Mouse (Mus musculus): ENCODE measurements around the gene Ttll6. TPM values are rescaled to one million over a fixed set of nuclear protein-coding genes. Genes with fewer than 3 reads are reported as not detected.

The Ttll6 gene
- polyA plus RNA-seq, 1 experiment: not detected

DNA sequence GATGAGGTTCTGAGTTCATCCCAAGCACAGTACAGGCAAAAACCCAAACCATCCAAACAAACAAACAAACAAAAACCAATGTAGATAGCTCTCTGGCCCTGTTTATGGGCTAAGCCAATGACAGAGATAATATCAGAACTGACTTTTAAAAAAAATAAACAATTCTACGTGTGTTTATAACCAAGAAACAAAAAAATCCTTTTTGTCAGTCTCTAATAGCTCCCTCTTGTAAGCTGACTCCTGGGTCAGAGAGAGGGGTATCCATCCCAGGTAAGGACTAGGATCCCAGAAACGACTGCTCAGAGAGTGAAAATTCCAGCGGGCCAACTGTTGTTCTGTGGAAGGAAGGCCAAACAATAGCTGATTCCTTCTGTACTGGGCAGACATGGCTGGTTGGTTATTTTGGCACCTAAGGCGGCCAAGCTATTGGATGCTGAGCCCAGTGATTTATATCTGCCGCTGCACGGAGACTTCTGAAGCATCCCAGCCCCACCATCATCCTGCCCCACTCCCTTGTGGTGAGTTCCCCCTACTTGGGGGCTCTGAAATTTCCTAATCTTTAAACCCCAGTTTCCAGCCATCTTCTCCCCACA, 45.4 kb downstream of the Ttll6 start:
- no peak for TF ChIP-seq GATA1 (IDR thresholded peaks at IDR 0.05; ENCODE audit: low read length)

DNA sequence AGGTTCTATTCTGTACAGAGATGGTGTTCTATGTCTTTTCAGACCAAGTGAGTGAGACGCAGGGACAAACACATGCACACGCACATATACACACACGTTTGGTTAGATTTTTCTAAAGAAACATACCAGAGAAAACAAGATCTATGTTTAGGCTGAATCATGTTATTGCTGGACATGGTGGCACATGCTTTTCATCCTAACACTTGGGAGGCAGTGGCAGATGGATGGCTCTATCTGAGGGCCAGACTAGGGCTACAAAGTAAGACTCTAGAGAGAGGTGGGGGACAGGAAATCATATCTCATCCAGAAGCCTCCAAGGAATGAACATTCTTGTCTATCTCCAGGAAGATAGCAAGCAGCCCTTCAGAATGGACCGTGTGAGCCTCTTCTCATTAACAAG, 47.5 kb downstream of the Ttll6 start:
- TF ChIP-seq GATA1 (IDR thresholded peaks at IDR 0.05; ENCODE audit: low read length): no peak

DNA sequence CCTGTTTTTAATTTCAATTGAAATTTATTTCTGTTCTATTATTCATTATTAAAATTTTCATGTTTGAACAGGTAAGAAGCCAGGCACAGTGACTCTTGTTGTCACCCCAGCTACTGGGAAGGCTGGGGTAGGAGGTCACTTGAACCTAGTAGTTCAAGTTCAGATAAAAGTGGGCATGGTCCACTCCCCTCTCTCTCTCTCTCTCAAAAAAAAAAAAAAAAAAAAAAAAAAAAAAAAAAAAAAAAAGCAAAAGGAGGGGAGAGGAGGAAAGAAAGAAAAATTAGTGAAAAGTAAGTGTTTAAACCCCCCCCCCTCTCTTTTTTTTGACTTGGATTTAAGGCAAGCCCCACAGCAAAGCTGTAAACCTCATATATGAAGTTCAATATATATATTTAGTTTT, 50.6 kb downstream of the Ttll6 start:
- no peak for TF ChIP-seq GATA1 (IDR thresholded peaks at IDR 0.05; ENCODE audit: low read length)

DNA sequence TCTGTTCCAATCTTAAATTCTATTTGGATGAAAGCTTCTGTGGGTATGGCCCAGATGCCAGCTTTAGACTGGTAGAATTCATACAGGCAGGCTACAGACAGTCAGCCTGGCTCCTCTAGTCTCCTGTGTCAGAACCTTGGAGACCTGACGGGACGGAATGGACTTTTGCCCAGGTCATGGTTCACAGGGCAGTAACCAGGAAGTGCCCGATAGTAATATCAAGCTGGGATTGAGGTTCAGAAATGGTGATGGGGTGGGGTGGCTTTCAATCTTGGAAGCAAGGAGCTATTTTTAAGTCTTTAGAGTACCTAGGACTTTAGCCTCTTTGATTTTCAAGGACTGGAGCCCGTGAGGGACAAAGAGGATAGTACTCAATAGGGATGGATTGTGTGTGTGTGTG, 53.7 kb downstream of the Ttll6 start:
- no peak for TF ChIP-seq GATA1 (IDR thresholded peaks at IDR 0.05; ENCODE audit: low read length)

DNA sequence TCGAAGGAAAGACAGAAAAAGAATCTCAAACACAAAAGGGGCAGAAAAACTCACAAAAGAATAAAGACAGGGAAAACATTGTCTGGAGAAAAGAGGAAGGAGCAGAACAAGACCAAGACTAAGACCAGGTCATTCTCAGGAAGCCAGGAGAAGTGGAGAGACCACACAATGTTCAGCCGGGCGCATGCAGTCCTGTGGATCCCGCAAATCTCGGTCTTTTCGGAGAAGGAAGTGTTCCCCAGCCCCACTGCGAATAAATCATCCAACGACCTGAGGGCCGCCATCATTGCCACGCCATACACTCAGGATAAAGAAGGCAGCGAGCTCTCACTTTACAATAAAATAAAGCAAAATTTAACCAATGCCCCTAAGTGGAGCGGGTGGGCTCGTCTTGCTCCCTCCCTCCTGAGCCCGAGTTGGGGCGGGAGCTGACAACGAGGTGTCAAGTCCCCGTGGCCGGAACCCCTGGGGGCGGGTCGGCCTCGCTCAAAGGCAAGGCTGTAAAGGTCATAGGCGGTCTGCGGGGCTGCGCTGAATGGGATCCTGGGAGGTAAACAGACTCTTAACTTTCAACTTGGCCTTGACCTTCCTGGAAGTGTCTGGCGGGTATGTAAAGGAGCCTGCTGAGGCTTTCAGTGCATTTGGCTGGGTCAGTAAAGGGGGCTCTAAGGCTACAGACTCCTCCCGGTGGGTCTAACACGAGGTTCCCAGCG, 56.4 kb downstream of the Ttll6 start:
- TF ChIP-seq GATA1 (IDR thresholded peaks at IDR 0.05; ENCODE audit: low read length): no peak

DNA sequence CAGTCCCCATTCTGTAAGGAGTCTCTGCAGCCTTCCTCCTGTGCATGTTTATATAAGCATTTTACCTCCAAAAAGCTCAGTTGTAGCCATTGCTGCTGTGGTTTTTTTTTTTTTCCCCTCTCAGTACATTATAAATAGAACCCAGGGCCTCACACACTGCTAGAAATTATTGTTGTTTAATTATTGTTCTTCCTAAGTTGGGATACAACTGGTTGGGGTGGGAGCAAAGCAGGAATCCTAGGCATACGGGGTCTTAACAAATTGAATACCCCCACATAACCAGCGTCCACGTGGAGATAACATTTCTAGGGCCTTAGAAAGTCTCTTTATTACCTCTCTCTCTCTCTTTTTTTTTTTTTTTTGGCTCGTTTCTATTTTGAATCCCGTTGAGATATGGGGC, 57.5 kb downstream of the Ttll6 start:
- no peak for TF ChIP-seq GATA1 (IDR thresholded peaks at IDR 0.05; ENCODE audit: low read length)

DNA sequence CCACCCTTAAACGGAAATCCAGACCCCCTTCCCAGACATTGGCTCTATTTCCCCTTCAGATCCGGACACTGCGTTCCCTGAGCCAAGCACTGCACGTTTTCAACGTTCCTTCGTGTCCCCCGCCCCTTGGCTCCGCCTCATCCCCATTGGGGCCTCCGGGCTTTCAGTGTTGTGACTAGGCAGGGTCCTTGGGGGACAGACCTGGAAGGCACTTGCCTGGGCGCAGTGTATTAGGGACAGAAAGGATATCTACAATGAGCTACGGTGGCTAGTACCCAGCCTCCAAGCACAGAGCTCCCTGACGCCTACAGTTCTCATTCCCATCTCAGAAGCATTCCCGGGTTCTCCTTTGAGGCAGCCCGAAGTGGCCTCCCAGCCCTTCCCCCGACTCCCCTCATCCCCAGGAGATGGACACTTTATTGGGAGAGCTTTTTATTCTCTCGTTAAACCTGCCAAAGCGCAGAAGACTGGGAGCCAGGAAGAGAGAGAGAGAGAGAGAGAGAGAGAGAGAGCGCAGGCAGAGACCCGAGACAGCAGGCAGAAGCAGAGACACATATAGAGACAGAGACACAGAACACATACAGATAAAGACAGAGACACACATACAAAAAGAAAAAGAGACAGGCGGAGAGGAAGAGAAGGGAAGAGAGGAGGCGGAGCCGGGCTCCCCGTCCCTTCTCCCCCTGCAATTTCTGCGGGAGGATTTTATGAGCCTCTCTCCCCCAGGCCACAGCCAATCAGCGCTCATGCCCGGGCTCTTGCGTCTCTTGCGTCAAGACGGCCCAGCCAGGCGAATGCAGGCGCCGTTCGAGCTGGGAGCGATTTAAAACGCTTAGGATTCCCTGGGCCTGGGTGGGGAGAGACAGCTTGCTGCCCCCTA, 60.2 kb downstream of the Ttll6 start, which contains the start of gene Hoxb13:
Hoxb13 (plus strand) TSS at position 796 of the 880 bp plus-strand sequence.
- no peak for TF ChIP-seq GATA1 (IDR thresholded peaks at IDR 0.05; ENCODE audit: low read length)

DNA sequence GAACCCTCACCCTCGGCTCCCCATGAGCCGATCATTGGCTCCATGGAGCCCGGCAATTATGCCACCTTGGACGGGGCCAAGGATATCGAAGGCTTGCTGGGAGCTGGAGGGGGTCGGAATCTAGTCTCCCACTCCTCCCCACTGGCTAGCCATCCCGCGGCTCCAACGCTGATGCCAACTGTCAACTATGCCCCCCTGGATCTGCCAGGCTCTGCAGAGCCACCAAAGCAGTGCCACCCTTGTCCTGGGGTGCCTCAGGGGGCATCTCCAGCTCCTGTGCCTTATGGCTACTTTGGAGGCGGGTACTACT, 60.8 kb downstream of the Ttll6 start:
- no peak for TF ChIP-seq GATA1 (IDR thresholded peaks at IDR 0.05; ENCODE audit: low read length)

DNA sequence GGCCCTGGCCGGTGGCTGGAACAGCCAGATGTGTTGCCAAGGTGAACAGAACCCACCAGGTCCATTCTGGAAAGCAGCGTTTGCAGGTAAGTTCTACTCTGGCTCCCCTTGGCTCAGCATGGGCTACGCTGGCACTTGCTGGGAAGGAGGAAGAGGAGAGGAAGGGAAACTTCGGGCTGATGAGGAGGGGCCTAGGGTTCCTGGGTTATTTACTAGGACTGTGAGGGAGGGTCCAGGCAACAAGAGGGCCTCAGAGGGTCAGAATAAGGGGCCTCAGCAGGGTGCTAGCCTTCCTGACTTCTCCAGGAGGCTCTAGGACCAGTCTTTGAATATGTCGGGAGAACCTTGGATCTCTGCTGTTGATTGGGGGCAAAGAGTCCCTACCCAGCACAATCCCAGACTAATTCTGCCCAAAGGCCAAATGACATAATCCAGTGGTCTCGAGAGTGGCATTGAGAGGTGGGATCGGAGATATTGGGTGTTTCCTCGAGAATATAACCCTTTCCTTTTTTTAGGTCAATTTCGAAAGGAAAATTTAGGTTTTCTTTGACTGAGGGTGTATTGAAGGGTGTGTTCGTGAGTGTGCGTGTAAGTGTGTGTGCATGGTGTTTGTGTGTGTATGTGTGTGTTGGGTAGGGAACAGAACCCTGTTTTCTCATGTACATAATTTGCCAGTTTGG, 61.5 kb downstream of the Ttll6 start:
- TF ChIP-seq GATA1 (IDR thresholded peaks at IDR 0.05; ENCODE audit: low read length): no peak

DNA sequence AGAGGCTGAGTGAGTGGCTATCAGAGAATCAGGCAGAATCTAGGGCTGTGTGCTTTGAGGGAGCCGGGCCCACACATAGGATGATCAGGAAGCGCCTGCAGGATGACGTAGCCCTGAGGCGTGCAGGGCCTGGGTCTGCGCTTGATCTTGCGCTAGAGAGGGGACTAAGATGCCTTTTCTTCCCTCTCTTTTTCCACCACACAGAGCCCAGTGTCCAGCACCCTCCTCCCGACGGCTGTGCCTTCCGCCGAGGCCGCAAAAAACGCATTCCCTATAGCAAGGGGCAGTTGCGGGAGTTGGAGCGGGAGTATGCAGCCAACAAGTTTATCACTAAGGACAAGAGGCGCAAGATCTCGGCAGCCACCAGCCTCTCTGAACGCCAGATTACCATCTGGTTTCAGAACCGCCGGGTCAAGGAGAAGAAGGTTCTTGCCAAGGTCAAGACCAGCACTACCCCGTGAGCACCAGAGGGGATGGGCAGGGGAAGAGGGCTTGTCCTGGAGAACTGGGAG, 62.2 kb downstream of the Ttll6 start:
- no peak for TF ChIP-seq GATA1 (IDR thresholded peaks at IDR 0.05; ENCODE audit: low read length)

DNA sequence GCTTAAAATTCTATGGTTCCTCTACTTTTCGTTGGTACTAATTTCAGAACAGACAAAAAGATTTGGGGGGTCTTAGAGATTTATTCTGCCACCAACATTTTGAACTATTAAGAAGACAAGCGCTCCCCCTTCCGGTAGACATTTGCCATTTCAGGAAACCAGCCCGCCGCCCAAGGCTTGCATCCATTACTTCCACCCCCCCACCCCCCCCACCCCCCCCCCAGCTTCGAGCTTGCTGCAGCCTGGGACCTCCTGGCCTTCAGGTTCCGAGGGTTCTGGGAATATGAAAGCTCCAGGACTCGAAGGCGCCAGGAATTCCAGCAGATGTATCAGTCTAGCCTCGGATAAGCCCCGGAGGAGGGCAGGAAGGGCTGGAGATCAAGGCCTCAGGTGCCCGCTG, 65.1 kb downstream of the Ttll6 start:
- no peak for TF ChIP-seq GATA1 (IDR thresholded peaks at IDR 0.05; ENCODE audit: low read length)

DNA sequence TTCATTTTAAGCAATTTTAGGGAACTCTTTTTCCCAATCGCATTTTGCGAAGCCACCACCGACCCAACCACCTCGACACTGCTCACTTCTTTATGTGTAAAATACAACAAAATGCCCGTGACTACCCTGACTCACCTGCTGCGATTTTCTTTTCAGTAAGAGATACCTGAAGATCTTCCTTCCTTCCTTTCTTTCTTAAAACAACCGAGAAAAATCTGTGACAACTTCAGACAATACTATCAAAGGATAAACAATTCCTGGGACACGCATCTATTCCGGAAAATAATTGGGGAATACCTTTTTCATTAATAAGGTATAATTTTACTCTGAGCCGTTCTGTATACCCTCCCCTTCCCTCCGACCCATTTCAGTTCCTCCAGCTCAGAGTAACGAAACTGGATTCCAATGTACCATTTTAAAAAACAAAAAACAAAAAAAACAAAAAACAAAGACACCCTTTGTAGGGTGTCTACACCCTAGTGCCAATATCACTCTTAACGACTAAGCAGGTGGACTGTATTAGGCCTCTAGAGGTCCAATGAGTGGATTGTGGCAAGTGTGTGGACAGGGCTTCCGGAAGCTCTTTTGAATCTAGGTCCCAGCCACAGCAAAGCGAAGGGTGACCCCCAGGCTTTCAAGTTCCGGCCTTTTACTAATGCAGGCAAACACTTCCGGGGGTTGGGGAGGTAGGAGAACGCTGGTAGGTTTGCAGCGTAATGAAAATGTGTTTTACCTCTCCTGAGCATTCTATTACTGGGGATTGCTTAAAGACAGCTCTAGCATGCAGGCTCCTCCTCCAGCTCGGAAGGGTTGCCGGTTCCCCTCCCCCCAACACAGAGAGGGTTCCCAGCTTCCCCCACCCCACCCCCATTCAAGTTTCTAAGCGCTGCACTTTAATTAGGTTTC, 65.8 kb downstream of the Ttll6 start:
- no peak for TF ChIP-seq GATA1 (IDR thresholded peaks at IDR 0.05; ENCODE audit: low read length)

DNA sequence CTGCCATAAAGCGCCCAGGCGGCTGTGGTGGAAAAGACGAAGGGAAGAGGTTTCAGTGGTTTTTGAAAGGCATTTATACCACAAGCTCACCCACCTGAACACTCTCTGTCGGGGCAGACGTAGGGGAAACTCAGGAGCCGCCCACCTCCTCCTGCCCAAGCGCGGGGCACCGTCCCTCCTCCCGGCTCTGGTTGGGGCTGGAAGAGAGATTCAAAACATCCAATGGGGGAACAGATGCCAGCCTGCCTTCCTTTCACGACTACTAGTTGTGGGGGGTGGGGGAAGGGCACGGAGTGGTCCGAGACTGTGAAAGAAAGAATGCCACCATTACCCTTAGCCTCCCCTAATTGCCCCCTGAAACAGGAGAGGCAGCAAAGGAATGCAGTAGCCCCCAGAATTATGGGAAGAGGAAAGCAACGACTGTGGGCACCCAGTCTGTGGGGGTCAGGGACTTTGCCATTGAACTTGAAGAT, 66.6 kb downstream of the Ttll6 start:
- no peak for TF ChIP-seq GATA1 (IDR thresholded peaks at IDR 0.05; ENCODE audit: low read length)

DNA sequence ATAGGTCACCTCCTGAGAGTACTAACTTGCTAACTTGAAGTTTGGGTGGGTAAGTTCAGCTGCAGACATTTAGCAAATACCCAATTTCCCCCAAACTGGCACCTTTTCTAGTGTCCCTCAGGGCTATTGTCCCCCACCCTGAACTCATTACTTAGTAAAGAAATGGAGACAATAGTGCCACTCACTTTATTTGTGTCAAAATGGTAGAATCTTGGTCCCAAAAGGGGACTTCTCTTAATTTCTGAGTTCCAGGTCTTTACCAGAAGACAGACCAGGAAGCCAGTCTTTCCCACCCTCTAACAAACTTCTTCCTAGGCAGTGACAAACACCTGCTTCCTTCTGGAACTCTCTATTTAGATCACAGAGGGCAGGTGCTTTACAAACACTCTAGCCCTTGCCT, 68.2 kb downstream of the Ttll6 start:
- no peak for TF ChIP-seq GATA1 (IDR thresholded peaks at IDR 0.05; ENCODE audit: low read length)

Data from G1E-ER4 (cell line).